Mouse (Mus musculus) MEL (cell line): ENCODE data around the gene D130052B06Rik. TPM values are rescaled to one million over a fixed set of nuclear protein-coding genes. Genes with fewer than 3 reads are reported as not detected.

Experiments
- DNase-seq: peaks from one replicate; pipeline ENCODE4 v3.0.0; 2011; ENCODE audit warnings: low read depth, low spot score
- H3K27ac ChIP-seq: 2 replicates; pipeline ENCODE4 v1.5.1; 2012; ENCODE audit warnings: low read depth, mild to moderate bottlenecking, control low read depth, low read length, moderate library complexity; ENCODE audit not compliant: control insufficient read depth
- H3K27me3 ChIP-seq, 2 experiments: fragments of 150-350 bp in 1 of 2; sonication (generic) in 1 of 2; 2 replicates each; pipeline ENCODE4 v1.6.1; 2012; ENCODE audit warnings: low read length in 2 of 2, mild to moderate bottlenecking in 2 of 2, improper control_type of control experiment in 1 of 2, moderate library complexity in 1 of 2; ENCODE audit not compliant: insufficient read depth in 2 of 2, control insufficient read depth in 1 of 2
- H3K36me3 ChIP-seq, 2 experiments: 2 replicates each; pipeline ENCODE4 v1.6.1; 2012 to 2014; ENCODE audit warnings: low read length in 2 of 2, improper control_type of control experiment in 1 of 2, inconsistent platforms in 1 of 2, mild to moderate bottlenecking in 1 of 2; ENCODE audit not compliant: insufficient read depth in 2 of 2, control insufficient read depth in 1 of 2
- H3K4me1 ChIP-seq, 2 experiments: fragments of 150-350 bp in 1 of 2; sonication (generic) in 1 of 2; 2 replicates each; pipeline ENCODE4 v1.6.1; 2012; ENCODE audit warnings: low read length in 2 of 2, improper control_type of control experiment in 1 of 2, mild to moderate bottlenecking in 1 of 2; ENCODE audit not compliant: insufficient read depth in 2 of 2, control insufficient read depth in 1 of 2
- H3K4me3 ChIP-seq, 2 experiments: fragments of 150-350 bp in 1 of 2; sonication (generic) in 1 of 2; 2 replicates each; pipeline ENCODE4 v1.5.1; 2012; ENCODE audit warnings: low read depth in 2 of 2, low read length in 2 of 2, mild to moderate bottlenecking in 2 of 2, moderate library complexity in 2 of 2, control low read depth in 1 of 2, improper control_type of control experiment in 1 of 2; ENCODE audit not compliant: control insufficient read depth in 1 of 2, insufficient read depth in 1 of 2
- H3K79me2 ChIP-seq: 2 replicates; pipeline ENCODE4 v1.6.1; 2012; ENCODE audit warnings: mild to moderate bottlenecking, low read length, moderate library complexity; ENCODE audit not compliant: control insufficient read depth, poor library complexity, insufficient read depth
- H3K9ac ChIP-seq: 2 replicates; pipeline ENCODE4 v1.6.1; 2012; ENCODE audit warnings: low read depth, mild to moderate bottlenecking, control low read depth, low read length, moderate library complexity; ENCODE audit not compliant: control insufficient read depth, poor library complexity, severe bottlenecking
- H3K9me3 ChIP-seq: fragments of 150-350 bp; sonication (generic); replicated peaks from 2 replicates; pipeline ENCODE4 v1.6.1; 2012; ENCODE audit warnings: mild to moderate bottlenecking, low read length, improper control_type of control experiment, moderate library complexity; ENCODE audit not compliant: insufficient read depth
- CHD1 ChIP-seq: IDR thresholded peaks from 2 replicates; pipeline ENCODE4 v1.6.1; 2012; ENCODE audit warnings: low read depth, mild to moderate bottlenecking, inconsistent platforms, low read length, improper control_type of control experiment
- CTCF ChIP-seq, 3 experiments: IDR thresholded peaks in 2 of 3; conservative IDR thresholded peaks in 1 of 3; 2 replicates each; pipeline ENCODE4 v1.5.1; 2011 to 2012; ENCODE audit warnings: low read length in 3 of 3, low read depth in 2 of 3, mild to moderate bottlenecking in 2 of 3, improper control_type of control experiment in 1 of 3, inconsistent platforms in 1 of 3, mixed read lengths in 1 of 3, moderate library complexity in 1 of 3; ENCODE audit not compliant: control insufficient read depth in 1 of 3, insufficient read depth in 1 of 3, poor library complexity in 1 of 3, severe bottlenecking in 1 of 3
- ELF1 ChIP-seq: IDR thresholded peaks from 2 replicates; pipeline ENCODE4 v1.6.1; 2014; ENCODE audit warnings: low read depth, mild to moderate bottlenecking, inconsistent platforms, low read length, improper control_type of control experiment, moderate library complexity
- GABPA ChIP-seq: IDR thresholded peaks from 2 replicates; pipeline ENCODE4 v1.6.1; 2012; ENCODE audit warnings: low read depth, mild to moderate bottlenecking, inconsistent platforms, low read length, improper control_type of control experiment, moderate library complexity
- GATA1 ChIP-seq: IDR thresholded peaks from 2 replicates; pipeline ENCODE4 v1.6.1; 2011; ENCODE audit warnings: low read depth, low read length, improper control_type of control experiment
- HCFC1 ChIP-seq: IDR thresholded peaks from 2 replicates; pipeline ENCODE4 v1.6.1; 2012; ENCODE audit warnings: low read depth, mild to moderate bottlenecking, inconsistent platforms, low read length, improper control_type of control experiment, moderate library complexity
- MAFK ChIP-seq: IDR thresholded peaks from 2 replicates; pipeline ENCODE4 v1.6.1; 2011; ENCODE audit warnings: low read depth, mild to moderate bottlenecking, low read length, improper control_type of control experiment, borderline replicate concordance
- MAX ChIP-seq: IDR thresholded peaks from 2 replicates; pipeline ENCODE4 v1.6.1; 2011; ENCODE audit warnings: low read length, improper control_type of control experiment
- MAZ ChIP-seq: IDR thresholded peaks from 2 replicates; pipeline ENCODE4 v1.6.1; 2012; ENCODE audit warnings: low read depth, mild to moderate bottlenecking, inconsistent platforms, low read length, improper control_type of control experiment
- MEF2A ChIP-seq: IDR thresholded peaks from 2 replicates; pipeline ENCODE4 v1.6.1; 2014; ENCODE audit warnings: low read depth, mild to moderate bottlenecking, inconsistent platforms, low read length, improper control_type of control experiment; ENCODE audit not compliant: poor library complexity, insufficient replicate concordance, severe bottlenecking; ENCODE audit errors: extremely low read depth
- MXI1 ChIP-seq: IDR thresholded peaks from 2 replicates; pipeline ENCODE4 v1.6.1; 2011; ENCODE audit warnings: mild to moderate bottlenecking, low read depth, low read length, improper control_type of control experiment
- MYB ChIP-seq: IDR thresholded peaks from 2 replicates; pipeline ENCODE4 v1.6.1; 2011; ENCODE audit warnings: mild to moderate bottlenecking, low read depth, low read length, improper control_type of control experiment
- MYC ChIP-seq: IDR thresholded peaks from 2 replicates; pipeline ENCODE4 v1.6.1; 2011; ENCODE audit warnings: low read depth, mild to moderate bottlenecking, low read length, improper control_type of control experiment, moderate library complexity
- NELFE ChIP-seq: IDR thresholded peaks from 2 replicates; pipeline ENCODE4 v1.6.1; 2011; ENCODE audit warnings: low read depth, low read length, improper control_type of control experiment
- POLR2A ChIP-seq, 2 experiments: IDR thresholded peaks; 2 replicates each; pipeline ENCODE4 v1.6.1; 2011 to 2012; ENCODE audit warnings: low read length in 2 of 2, mild to moderate bottlenecking in 2 of 2, control low read depth in 1 of 2, improper control_type of control experiment in 1 of 2, low read depth in 1 of 2, moderate library complexity in 1 of 2; ENCODE audit not compliant: control insufficient read depth in 1 of 2, insufficient read depth in 1 of 2, poor library complexity in 1 of 2
- POLR2AphosphoS2 ChIP-seq: IDR thresholded peaks from 2 replicates; pipeline ENCODE4 v1.6.1; 2011; ENCODE audit warnings: low read length, improper control_type of control experiment
- RAD21 ChIP-seq: IDR thresholded peaks from 2 replicates; pipeline ENCODE4 v1.6.1; 2011; ENCODE audit warnings: mild to moderate bottlenecking, low read depth, low read length, improper control_type of control experiment
- SIN3A ChIP-seq: IDR thresholded peaks from 2 replicates; pipeline ENCODE4 v1.6.1; 2012; ENCODE audit warnings: low read length, improper control_type of control experiment, inconsistent platforms
- SMC3 ChIP-seq: IDR thresholded peaks from 2 replicates; pipeline ENCODE4 v1.6.1; 2011; ENCODE audit warnings: low read depth, low read length, improper control_type of control experiment
- TCF12 ChIP-seq: IDR thresholded peaks from 2 replicates; pipeline ENCODE4 v1.6.1; 2014; ENCODE audit warnings: low read depth, mild to moderate bottlenecking, inconsistent platforms, low read length, improper control_type of control experiment, moderate library complexity
- USF1 ChIP-seq: IDR thresholded peaks from 2 replicates; pipeline ENCODE4 v1.6.1; 2014; ENCODE audit warnings: low read depth, mild to moderate bottlenecking, inconsistent platforms, low read length, improper control_type of control experiment, moderate library complexity
- USF2 ChIP-seq, 2 experiments: IDR thresholded peaks; 2 replicates each; pipeline ENCODE4 v1.6.1; 2011 to 2012; ENCODE audit warnings: improper control_type of control experiment in 2 of 2, low read length in 2 of 2, borderline replicate concordance in 1 of 2, inconsistent platforms in 1 of 2, low read depth in 1 of 2, mild to moderate bottlenecking in 1 of 2; ENCODE audit not compliant: insufficient read depth in 1 of 2
- ZC3H11A ChIP-seq: IDR thresholded peaks from 2 replicates; pipeline ENCODE4 v1.6.1; 2012; ENCODE audit warnings: low read depth, mild to moderate bottlenecking, inconsistent platforms, low read length, improper control_type of control experiment
- ZKSCAN1 ChIP-seq: IDR thresholded peaks from 2 replicates; pipeline ENCODE4 v1.6.1; 2012; ENCODE audit warnings: low read depth, mild to moderate bottlenecking, inconsistent platforms, low read length, improper control_type of control experiment, moderate library complexity
- ZMIZ1 ChIP-seq: IDR thresholded peaks from 2 replicates; pipeline ENCODE4 v1.6.1; 2012; ENCODE audit warnings: low read depth, mild to moderate bottlenecking, inconsistent platforms, low read length, improper control_type of control experiment, moderate library complexity
- ZNF384 ChIP-seq: IDR thresholded peaks from 2 replicates; pipeline ENCODE4 v1.6.1; 2012; ENCODE audit warnings: low read depth, mild to moderate bottlenecking, inconsistent platforms, low read length, improper control_type of control experiment
- polyA plus RNA-seq, 2 experiments: library from polyadenylated mRNA; stranded (reverse) in 1 of 2; unstranded in 1 of 2; fragments of >175 nt in 1 of 2; fragments of >200 nt in 1 of 2; gene quantifications; 2 replicates each; pipeline versions ENCODE4 v1.2.1 to v1.2.4; 2012; ENCODE audit warnings: low replicate concordance in 2 of 2, low read depth in 1 of 2; ENCODE audit not compliant: insufficient read length in 2 of 2, insufficient read depth in 1 of 2, missing spikeins in 1 of 2
- total RNA-seq: library from RNA; depleted of rRNA; stranded (reverse); fragments of 300-350 nt; gene quantifications from 2 replicates; pipeline ENCODE4 v1.2.3, GENCODE M21; 2012

The D130052B06Rik gene
- total and polyA plus RNA-seq, 3 experiments: not detected

DNA sequence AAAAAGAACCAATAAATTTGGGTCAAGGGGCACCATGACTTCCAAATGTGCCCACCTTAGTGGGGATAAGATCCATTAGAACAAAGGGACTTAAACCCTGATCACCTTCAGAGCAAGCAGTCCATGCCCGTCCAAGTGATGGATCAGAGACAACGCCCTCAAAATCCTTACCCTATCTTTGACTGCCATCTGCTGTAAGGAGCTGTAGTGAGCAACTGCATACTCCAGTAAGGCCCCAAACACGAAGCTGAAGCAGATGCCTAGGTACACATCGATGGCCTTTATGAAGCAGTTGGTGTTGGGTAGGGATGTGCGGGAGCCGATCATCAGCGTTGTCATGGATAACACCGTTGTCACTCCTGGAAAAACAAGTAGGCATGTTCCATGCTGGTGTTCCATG is 45.0 kb upstream of the D130052B06Rik start:
- no peaks in the 10 kb centered on the region for H3K4me1 ChIP-seq
- no peak overlapping the region for H3K9ac ChIP-seq
- no peak overlapping the region for H3K4me3 ChIP-seq
- TF ChIP-seq POLR2AphosphoS2 (no peak), NELFE (no peak), CHD1 (no peak), ZNF384 (no peak)
- peaks cover 0 to 2% of the 10 kb centered on the region in 2 experiments; a peak in 2 of 4 replicates for H3K27me3 ChIP-seq
- no peaks in the 10 kb centered on the region for H3K79me2 ChIP-seq
- H3K36me3 ChIP-seq: no peaks in the 10 kb centered on the region
- no peak overlapping the region for H3K27ac ChIP-seq
- no peak for DNase-seq
- H3K9me3 ChIP-seq: no peaks in the 10 kb centered on the region

DNA sequence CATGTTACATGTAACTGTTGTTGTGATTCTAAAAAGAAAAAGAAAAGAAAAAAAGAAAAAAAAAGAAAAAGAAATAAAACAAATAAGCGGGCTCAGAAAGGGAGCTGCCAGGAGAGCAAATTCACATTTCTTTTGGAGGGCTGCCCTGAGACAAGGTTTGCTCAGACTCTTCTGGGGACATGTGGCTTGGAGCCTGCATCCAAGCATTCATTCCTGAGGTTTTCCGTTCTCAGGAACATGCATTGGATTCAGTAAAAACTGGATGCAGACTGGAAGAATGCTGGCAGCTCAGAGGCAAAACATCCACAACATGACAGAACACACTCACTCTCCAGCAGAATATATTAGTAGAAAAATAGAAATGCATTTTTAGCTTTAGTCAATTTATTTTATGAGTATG is 35.2 kb upstream of the D130052B06Rik start:
- no peaks in the 10 kb centered on the region for H3K27me3 ChIP-seq
- no peaks in the 10 kb centered on the region for H3K79me2 ChIP-seq
- TF ChIP-seq RAD21 (no peak), POLR2AphosphoS2 (no peak), SIN3A (no peak), MAFK (no peak), ZKSCAN1 (no peak), ZMIZ1 (no peak), USF2 (IDR thresholded peaks at IDR 0.05; ENCODE audit: borderline replicate concordance in 1 of 2, insufficient read depth in 1 of 2, low read depth in 1 of 2, low read length in 2 of 2) (no peak), CHD1 (no peak)
- no peak overlapping the region for H3K9ac ChIP-seq
- no peak overlapping the region for H3K27ac ChIP-seq
- no peaks in the 10 kb centered on the region for H3K36me3 ChIP-seq
- no peak overlapping the region for H3K4me3 ChIP-seq
- no peaks in the 10 kb centered on the region for H3K4me1 ChIP-seq
- no peak for DNase-seq
- H3K9me3 ChIP-seq: no peaks in the 10 kb centered on the region

DNA sequence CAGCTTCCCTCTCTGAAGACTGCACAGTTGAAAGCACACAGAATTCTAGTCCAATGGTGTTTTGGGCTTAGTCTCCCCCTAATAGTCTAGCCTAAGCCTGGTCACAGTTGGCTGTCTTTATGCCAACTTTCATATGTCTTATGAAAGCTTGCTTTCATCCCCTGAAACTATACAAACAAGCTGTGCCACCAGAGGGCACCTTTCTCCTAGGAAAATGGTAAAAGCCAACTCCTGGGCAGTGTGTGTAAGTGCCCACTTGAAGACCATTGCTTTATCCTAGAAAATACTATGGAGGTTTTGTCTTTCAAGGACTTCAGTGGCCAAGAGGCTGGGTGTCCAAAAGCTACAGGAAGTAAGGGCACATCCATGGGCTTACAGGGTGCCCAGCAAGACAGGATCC is 28.7 kb upstream of the D130052B06Rik start:
- Histone ChIP-seq H3K9me3 (no peaks in the 10 kb centered on the region), H3K79me2 (no peaks in the 10 kb centered on the region), H3K36me3 (no peaks in the 10 kb centered on the region)
- TF ChIP-seq ZMIZ1: no peak
- no peak for TF ChIP-seq MXI1
- TF ChIP-seq MYB: no peak
- TF ChIP-seq MAX: no peak
- TF ChIP-seq ZC3H11A: no peak
- TF ChIP-seq POLR2A (IDR thresholded peaks at IDR 0.05; ENCODE audit: control insufficient read depth in 1 of 2, insufficient read depth in 1 of 2, low read depth in 1 of 2, low read length in 2 of 2, poor library complexity in 1 of 2): no peak
- no peak for TF ChIP-seq MEF2A
- no peak for TF ChIP-seq SMC3
- TF ChIP-seq MYC: no peak
- TF ChIP-seq GABPA: no peak
- no peak for TF ChIP-seq GATA1
- TF ChIP-seq USF2 (IDR thresholded peaks at IDR 0.05; ENCODE audit: borderline replicate concordance in 1 of 2, insufficient read depth in 1 of 2, low read depth in 1 of 2, low read length in 2 of 2): no peak
- TF ChIP-seq CTCF (IDR thresholded peaks at IDR 0.05 in 2 of 3, conservative IDR thresholded peaks at IDR 0.05 in 1 of 3; ENCODE audit: control insufficient read depth in 1 of 3, insufficient read depth in 1 of 3, low read depth in 2 of 3, low read length in 3 of 3, poor library complexity in 1 of 3, severe bottlenecking in 1 of 3): no peak
- no peak for TF ChIP-seq USF1
- no peak for TF ChIP-seq ELF1
- no peak for TF ChIP-seq TCF12
- TF ChIP-seq MAZ: no peak
- TF ChIP-seq HCFC1: no peak
- TF ChIP-seq, all 39 proteins: peak for 0
- Histone ChIP-seq H3K9ac (no peak overlapping the region), H3K27ac (no peak overlapping the region), H3K4me3 (no peak overlapping the region), H3K27me3 (no peaks in the 10 kb centered on the region), H3K4me1 (no peaks in the 10 kb centered on the region)
- DNase-seq: no peak
